Mouse (Mus musculus): ENCODE measurements around the gene Emc4. TPM values are rescaled to one million over a fixed set of nuclear protein-coding genes. Genes with fewer than 3 reads are reported as not detected.

The Emc4 gene
- 123 and 151 TPM in 2 replicates for total RNA-seq (2014; rRNA removed)
- polyA plus RNA-seq (2015; fragmentation: Nextera tagmentation; extraction: Ambion mirVana): 239 and 246 TPM in 2 replicates

GRCm38 (mm10) chr2:112367726-112368673 is at the start of gene Emc4:
Gene Emc4 (minus strand): TSS chr2:112368027.
- H3K36me3 ChIP-seq (ENCODE audit: insufficient read depth, low read length): peaks cover 11% of the 10 kb centered on the region
- no peaks in the 10 kb centered on the region for H3K9me3 ChIP-seq (ENCODE audit: low read length)
- peak within 1 kb of the TSS; percentile 88 for H3K4me2 ChIP-seq (ENCODE audit: low read depth, low read length)
- ATAC-seq (peak; percentile 93), DNase-seq (ENCODE audit: low spot score) (peak; percentile 97)
- H3K27ac ChIP-seq: peak within 1 kb of the TSS; percentile 89
- no peaks in the 10 kb centered on the region for H3K27me3 ChIP-seq (ENCODE audit: insufficient read depth, low read length)
- 2% methylated on average over 46 of the region's 46 CpGs for WGBS
- H3K4me3 ChIP-seq (ENCODE audit: low read length): peak within 1 kb of the TSS; percentile 70
- H3K9ac ChIP-seq (replicated peaks; ENCODE audit: low read length): peak within 1 kb of the TSS; percentile 72
- TF ChIP-seq CTCF (IDR thresholded peaks at IDR 0.05; ENCODE audit: low read depth): peak; percentile 21
- peaks cover 8% of the 10 kb centered on the region; the same call in 1 of the 2 replicates for H3K4me1 ChIP-seq (ENCODE audit: insufficient read depth, low read length)

- DNase-seq (ENCODE audit: low spot score): no peak
- Histone ChIP-seq H3K4me2 (ENCODE audit: low read depth, low read length) (no peak overlapping the region), H3K4me3 (ENCODE audit: low read length) (no peak overlapping the region), H3K36me3 (ENCODE audit: insufficient read depth, low read length) (peaks cover 16% of the 10 kb centered on the region), H3K27ac (no peak overlapping the region), H3K9ac (replicated peaks; ENCODE audit: low read length) (no peak overlapping the region), H3K4me1 (ENCODE audit: insufficient read depth, low read length) (no peaks in the 10 kb centered on the region), H3K27me3 (ENCODE audit: insufficient read depth, low read length) (no peaks in the 10 kb centered on the region), H3K9me3 (ENCODE audit: low read length) (no peaks in the 10 kb centered on the region)
- no peak for TF ChIP-seq CTCF (IDR thresholded peaks at IDR 0.05; ENCODE audit: low read depth)
- ATAC-seq: no peak
- 88% methylated on average over 3 of the region's 3 CpGs for WGBS
Observed at GRCm38 (mm10) chr2:112407030-112407429, 39.2 kb upstream of the Emc4 start.

GRCm38 (mm10) chr2:112396649-112397048 is 28.8 kb upstream of the Emc4 start:
- Histone ChIP-seq H3K9ac (replicated peaks; ENCODE audit: low read length) (no peak overlapping the region), H3K4me2 (ENCODE audit: low read depth, low read length) (no peak overlapping the region), H3K9me3 (ENCODE audit: low read length) (no peaks in the 10 kb centered on the region), H3K4me1 (ENCODE audit: insufficient read depth, low read length) (no peaks in the 10 kb centered on the region), H3K4me3 (ENCODE audit: low read length) (no peak overlapping the region), H3K27me3 (ENCODE audit: insufficient read depth, low read length) (no peaks in the 10 kb centered on the region), H3K36me3 (ENCODE audit: insufficient read depth, low read length) (no peaks in the 10 kb centered on the region), H3K27ac (no peak overlapping the region)
- ATAC-seq (no peak), DNase-seq (ENCODE audit: low spot score) (no peak)
- TF ChIP-seq CTCF (IDR thresholded peaks at IDR 0.05; ENCODE audit: low read depth): no peak
- WGBS: 71% methylated on average over 1 of the region's 1 CpGs

GRCm38 (mm10) chr2:112393958-112394357 is 26.1 kb upstream of the Emc4 start:
- H3K27me3 ChIP-seq (ENCODE audit: insufficient read depth, low read length): no peaks in the 10 kb centered on the region
- no peak for TF ChIP-seq CTCF (IDR thresholded peaks at IDR 0.05; ENCODE audit: low read depth)
- H3K27ac ChIP-seq: no peak overlapping the region
- H3K4me2 ChIP-seq (ENCODE audit: low read depth, low read length): no peak overlapping the region
- no peak overlapping the region for H3K9ac ChIP-seq (replicated peaks; ENCODE audit: low read length)
- DNase-seq (ENCODE audit: low spot score) (no peak), ATAC-seq (no peak)
- H3K4me3 ChIP-seq (ENCODE audit: low read length): no peak overlapping the region
- no peaks in the 10 kb centered on the region for H3K36me3 ChIP-seq (ENCODE audit: insufficient read depth, low read length)
- no peaks in the 10 kb centered on the region for H3K4me1 ChIP-seq (ENCODE audit: insufficient read depth, low read length)
- H3K9me3 ChIP-seq (ENCODE audit: low read length): no peaks in the 10 kb centered on the region

GRCm38 (mm10) chr2:112392689-112393088 is 24.9 kb upstream of the Emc4 start:
- DNase-seq (ENCODE audit: low spot score): no peak

GRCm38 (mm10) chr2:112391346-112392000 is 23.6 kb upstream of the Emc4 start:
- H3K36me3 ChIP-seq (ENCODE audit: insufficient read depth, low read length): no peaks in the 10 kb centered on the region
- WGBS: 90% methylated on average over 4 of the region's 4 CpGs
- ATAC-seq: no peak
- no peaks in the 10 kb centered on the region for H3K27me3 ChIP-seq (ENCODE audit: insufficient read depth, low read length)
- no peaks in the 10 kb centered on the region for H3K9me3 ChIP-seq (ENCODE audit: low read length)
- no peak overlapping the region for H3K4me2 ChIP-seq (ENCODE audit: low read depth, low read length)
- no peak for DNase-seq (ENCODE audit: low spot score)
- H3K9ac ChIP-seq (replicated peaks; ENCODE audit: low read length): no peak overlapping the region
- H3K27ac ChIP-seq: no peak overlapping the region
- no peak overlapping the region for H3K4me3 ChIP-seq (ENCODE audit: low read length)
- TF ChIP-seq CTCF (IDR thresholded peaks at IDR 0.05; ENCODE audit: low read depth): no peak
- no peaks in the 10 kb centered on the region for H3K4me1 ChIP-seq (ENCODE audit: insufficient read depth, low read length)

More at GRCm38 (mm10) chr2:112392689-112393088, 24.9 kb upstream of the Emc4 start:
- no peak for ATAC-seq
- Histone ChIP-seq H3K9ac (replicated peaks; ENCODE audit: low read length) (no peak overlapping the region), H3K27me3 (ENCODE audit: insufficient read depth, low read length) (no peaks in the 10 kb centered on the region), H3K9me3 (ENCODE audit: low read length) (no peaks in the 10 kb centered on the region), H3K4me2 (ENCODE audit: low read depth, low read length) (no peak overlapping the region), H3K4me1 (ENCODE audit: insufficient read depth, low read length) (no peaks in the 10 kb centered on the region), H3K27ac (no peak overlapping the region), H3K36me3 (ENCODE audit: insufficient read depth, low read length) (no peaks in the 10 kb centered on the region), H3K4me3 (ENCODE audit: low read length) (no peak overlapping the region)
- no peak for TF ChIP-seq CTCF (IDR thresholded peaks at IDR 0.05; ENCODE audit: low read depth)
- 89% methylated on average over 1 of the region's 1 CpGs for WGBS

Measured in hindbrain, postnatal 0 days (tissue).